Mouse (Mus musculus) neural tube, embryonic 14.5 days (tissue): ENCODE measurements around the gene Vav3. TPM values are rescaled to one million over a fixed set of nuclear protein-coding genes. Genes with fewer than 3 reads are reported as not detected.
A peak's percentile ranks its signal among the peaks of the same experiment; 100 is the strongest.

ENCODE experiments used
- ATAC-seq: fragments of 200-750 bp; cut with Nextera tagmentation; 2 replicates; pipeline ENCODE4 v1.8.0; 2017; ENCODE audit warnings: low read depth, mild to moderate bottlenecking, moderate TSS enrichment, moderate library complexity
- H3K27ac ChIP-seq: fragments of 300-500 bp; sonication (generic); 2 replicates; pipeline ENCODE4 v1.5.1; 2014; ENCODE audit warnings: low read depth, mild to moderate bottlenecking, control low read depth, low read length, moderate library complexity, mixed read lengths
- H3K27me3 ChIP-seq: fragments of 300-500 bp; sonication (generic); 2 replicates; pipeline ENCODE4 v1.6.1; 2014; ENCODE audit warnings: low read length; ENCODE audit not compliant: control insufficient read depth, insufficient read depth
- H3K36me3 ChIP-seq: fragments of 300-500 bp; sonication (generic); 2 replicates; pipeline ENCODE4 v1.6.1; 2014; ENCODE audit warnings: low read length, mixed read lengths; ENCODE audit not compliant: control insufficient read depth, insufficient read depth
- H3K4me1 ChIP-seq: fragments of 300-500 bp; sonication (generic); 2 replicates; pipeline ENCODE4 v1.6.1; 2014; ENCODE audit warnings: low read length; ENCODE audit not compliant: control insufficient read depth, insufficient read depth
- H3K4me2 ChIP-seq: fragments of 300-500 bp; sonication (generic); 2 replicates; pipeline ENCODE4 v1.6.1; 2014; ENCODE audit warnings: mild to moderate bottlenecking, low read depth, low read length, control low read depth
- H3K4me3 ChIP-seq: fragments of 300-500 bp; sonication (generic); 2 replicates; pipeline ENCODE4 v1.5.1; 2014; ENCODE audit warnings: low read depth, low read length, control low read depth, mixed read lengths
- H3K9ac ChIP-seq: fragments of 300-500 bp; sonication (generic); replicated peaks from 2 replicates; pipeline ENCODE4 v1.6.1; 2014; ENCODE audit warnings: low read depth, mild to moderate bottlenecking, control low read depth, low read length, mixed read lengths
- H3K9me3 ChIP-seq: fragments of 300-500 bp; sonication (generic); 2 replicates; pipeline ENCODE4 v1.6.1; 2016; ENCODE audit warnings: low read length; ENCODE audit not compliant: control insufficient read depth
- WGBS: fragments of 180-500 bp; shearing (Covaris S2); extraction: QIAGEN DNeasy Blood & Tissue Kit; methylation state at CpG from one replicate; pipeline ENCODE4 v1.1.7; 2014; 5-methylcytosine and 5-hydroxymethylcytosine counted together
- polyA plus RNA-seq: library from polyadenylated mRNA; unstranded; fragments of >200 nt; fragmentation: Nextera tagmentation; extraction: Ambion mirVana; gene quantifications from 2 replicates; pipeline ENCODE4 v1.2.1, GENCODE M21; 2014

Gene Vav3
- polyA plus RNA-seq, 1 experiment from 2014 or later, result 13.3 TPM

GRCm38 (mm10) chr3:109622816-109623215 is 282.4 kb downstream of the Vav3 start:
- Histone ChIP-seq H3K4me1 (no peaks in the 10 kb centered on the region), H3K27me3 (no peaks in the 10 kb centered on the region), H3K9me3 (no peaks in the 10 kb centered on the region), H3K9ac (no peak overlapping the region), H3K36me3 (no peaks in the 10 kb centered on the region), H3K4me3 (no peak overlapping the region), H3K4me2 (no peak overlapping the region), H3K27ac (no peak overlapping the region)
- ATAC-seq, result no peak
- WGBS, result 66% methylated on average over 1 of the region's 1 CpGs

- Histone ChIP-seq H3K9ac (no peak overlapping the region), H3K27me3 (no peaks in the 10 kb centered on the region), H3K9me3 (no peaks in the 10 kb centered on the region), H3K27ac (no peak overlapping the region), H3K4me3 (no peak overlapping the region), H3K4me2 (no peak overlapping the region), H3K4me1 (no peaks in the 10 kb centered on the region), H3K36me3 (no peaks in the 10 kb centered on the region)
- 48% methylated on average over 2 of the region's 2 CpGs for WGBS
- no peak for ATAC-seq
These were observed 283.3 kb downstream of the Vav3 start for GRCm38 (mm10) chr3:109623770-109624169.

GRCm38 (mm10) chr3:109636045-109636444 is 295.6 kb downstream of the Vav3 start:
- 76% methylated on average over 4 of the region's 4 CpGs for WGBS
- no peaks in the 10 kb centered on the region for H3K27me3 ChIP-seq
- no peaks in the 10 kb centered on the region for H3K36me3 ChIP-seq
- no peak overlapping the region for H3K4me3 ChIP-seq
- no peaks in the 10 kb centered on the region for H3K4me1 ChIP-seq
- no peak overlapping the region for H3K27ac ChIP-seq
- H3K9ac ChIP-seq, result no peak overlapping the region
- no peak overlapping the region for H3K4me2 ChIP-seq
- H3K9me3 ChIP-seq, result no peaks in the 10 kb centered on the region
- ATAC-seq, result no peak

GRCm38 (mm10) chr3:109639386-109639785 is 298.9 kb downstream of the Vav3 start:
- no peaks in the 10 kb centered on the region for H3K36me3 ChIP-seq
- no peaks in the 10 kb centered on the region for H3K27me3 ChIP-seq
- 32% methylated on average over 1 of the region's 1 CpGs for WGBS
- H3K27ac ChIP-seq, result no peak overlapping the region
- H3K4me3 ChIP-seq, result no peak overlapping the region
- no peak overlapping the region for H3K9ac ChIP-seq
- H3K4me2 ChIP-seq, result no peak overlapping the region
- H3K9me3 ChIP-seq, result no peaks in the 10 kb centered on the region
- ATAC-seq, result peak; percentile 49; the same call in 1 of the 2 replicates
- no peaks in the 10 kb centered on the region for H3K4me1 ChIP-seq

- WGBS, result 85% methylated on average over 4 of the region's 4 CpGs
- no peak for ATAC-seq
- Histone ChIP-seq H3K9me3 (no peaks in the 10 kb centered on the region), H3K27ac (no peak overlapping the region), H3K36me3 (no peaks in the 10 kb centered on the region), H3K27me3 (no peaks in the 10 kb centered on the region), H3K4me3 (no peak overlapping the region), H3K4me1 (no peaks in the 10 kb centered on the region), H3K4me2 (no peak overlapping the region), H3K9ac (no peak overlapping the region)
These were observed 300.3 kb downstream of the Vav3 start for GRCm38 (mm10) chr3:109640796-109641195.

GRCm38 (mm10) chr3:109648242-109648641 is 307.8 kb downstream of the Vav3 start:
- 92% methylated on average over 2 of the region's 2 CpGs for WGBS
- H3K4me3 ChIP-seq, result no peak overlapping the region
- no peak overlapping the region for H3K27ac ChIP-seq
- H3K4me2 ChIP-seq, result no peak overlapping the region
- ATAC-seq, result no peak
- H3K4me1 ChIP-seq, result no peaks in the 10 kb centered on the region
- H3K9me3 ChIP-seq, result no peaks in the 10 kb centered on the region
- H3K9ac ChIP-seq, result no peak overlapping the region
- H3K36me3 ChIP-seq, result no peaks in the 10 kb centered on the region
- H3K27me3 ChIP-seq, result no peaks in the 10 kb centered on the region

- Histone ChIP-seq H3K4me1 (no peaks in the 10 kb centered on the region), H3K4me3 (no peak overlapping the region), H3K4me2 (no peak overlapping the region), H3K9ac (no peak overlapping the region), H3K27ac (no peak overlapping the region), H3K9me3 (no peaks in the 10 kb centered on the region), H3K36me3 (no peaks in the 10 kb centered on the region), H3K27me3 (no peaks in the 10 kb centered on the region)
- 88% methylated on average over 3 of the region's 3 CpGs for WGBS
- no peak for ATAC-seq
These were observed 311.0 kb downstream of the Vav3 start for GRCm38 (mm10) chr3:109651479-109651878.

- ATAC-seq, result peak; percentile 72; the same call in 1 of the 2 replicates
- H3K4me3 ChIP-seq, result no peak overlapping the region
- H3K9ac ChIP-seq, result no peak overlapping the region
- no peaks in the 10 kb centered on the region for H3K36me3 ChIP-seq
- no peak overlapping the region for H3K27ac ChIP-seq
- H3K9me3 ChIP-seq, result no peaks in the 10 kb centered on the region
- no peaks in the 10 kb centered on the region for H3K27me3 ChIP-seq
- H3K4me2 ChIP-seq, result no peak overlapping the region
- 46% methylated on average over 12 of the region's 12 CpGs for WGBS
- no peaks in the 10 kb centered on the region for H3K4me1 ChIP-seq
These were observed 312.6 kb downstream of the Vav3 start for GRCm38 (mm10) chr3:109652860-109653631.

GRCm38 (mm10) chr3:109654386-109654785 is 313.9 kb downstream of the Vav3 start:
- H3K4me2 ChIP-seq, result no peak overlapping the region
- no peak overlapping the region for H3K4me3 ChIP-seq
- H3K4me1 ChIP-seq, result no peaks in the 10 kb centered on the region
- H3K9me3 ChIP-seq, result no peaks in the 10 kb centered on the region
- no peak for ATAC-seq
- 97% methylated on average over 4 of the region's 4 CpGs for WGBS
- H3K27ac ChIP-seq, result no peak overlapping the region
- H3K27me3 ChIP-seq, result no peaks in the 10 kb centered on the region
- H3K9ac ChIP-seq, result no peak overlapping the region
- no peaks in the 10 kb centered on the region for H3K36me3 ChIP-seq
